Mouse (Mus musculus) ES-Bruce4 (cell line): ENCODE measurements around the gene Synm. TPM values are rescaled to one million over a fixed set of nuclear protein-coding genes. Genes with fewer than 3 reads are reported as not detected.

Experiments used
- H3K27ac ChIP-seq: 2 replicates; pipeline ENCODE4 v1.5.1; 2012; ENCODE audit warnings: low read length, inconsistent platforms; ENCODE audit not compliant: insufficient read depth
- H3K27me3 ChIP-seq: 2 replicates; pipeline ENCODE4 v1.6.1; 2012; ENCODE audit warnings: mild to moderate bottlenecking, low read length, inconsistent platforms; ENCODE audit not compliant: control insufficient read depth, poor library complexity, insufficient read depth, severe bottlenecking
- H3K36me3 ChIP-seq: 2 replicates; pipeline ENCODE4 v1.6.1; 2012; ENCODE audit warnings: inconsistent platforms, mild to moderate bottlenecking, low read length, moderate library complexity; ENCODE audit not compliant: control insufficient read depth, poor library complexity, insufficient read depth, severe bottlenecking
- H3K4me1 ChIP-seq: one replicate; pipeline ENCODE4 v1.8.1; 2011; ENCODE audit warnings: low read length; ENCODE audit not compliant: control insufficient read depth, insufficient read depth
- H3K4me3 ChIP-seq: 2 replicates; pipeline ENCODE4 v1.5.1; 2011; ENCODE audit warnings: low read depth, mild to moderate bottlenecking, low read length
- H3K9ac ChIP-seq: 2 replicates; pipeline ENCODE4 v1.6.1; 2012; ENCODE audit warnings: low read depth, mild to moderate bottlenecking, inconsistent platforms; ENCODE audit not compliant: poor library complexity, severe bottlenecking
- H3K9me3 ChIP-seq: replicated peaks from 2 replicates; pipeline ENCODE4 v1.6.1; 2012; ENCODE audit warnings: mild to moderate bottlenecking, low read length, inconsistent platforms; ENCODE audit not compliant: control insufficient read depth, poor library complexity, insufficient read depth, severe bottlenecking
- CTCF ChIP-seq: IDR thresholded peaks from one replicate; pipeline ENCODE4 v1.8.1; 2011; ENCODE audit warnings: low read depth, low read length
- EP300 ChIP-seq: IDR thresholded peaks from 2 replicates; pipeline ENCODE4 v1.6.1; 2011; ENCODE audit warnings: low read depth, low read length; ENCODE audit not compliant: insufficient read depth
- POLR2A ChIP-seq: IDR thresholded peaks from one replicate; pipeline ENCODE4 v1.8.1; 2011; ENCODE audit warnings: low read length; ENCODE audit not compliant: insufficient read depth
- polyA plus RNA-seq: library from polyadenylated mRNA; stranded (reverse); fragments of >200 nt; gene quantifications from 2 replicates; pipeline ENCODE4 v1.2.4, GENCODE M21; 2011; ENCODE audit warnings: low read depth; ENCODE audit not compliant: missing spikeins, insufficient read depth, insufficient read length

Synm gene
- polyA plus RNA-seq, 1 experiment = 5.3 TPM

DNA sequence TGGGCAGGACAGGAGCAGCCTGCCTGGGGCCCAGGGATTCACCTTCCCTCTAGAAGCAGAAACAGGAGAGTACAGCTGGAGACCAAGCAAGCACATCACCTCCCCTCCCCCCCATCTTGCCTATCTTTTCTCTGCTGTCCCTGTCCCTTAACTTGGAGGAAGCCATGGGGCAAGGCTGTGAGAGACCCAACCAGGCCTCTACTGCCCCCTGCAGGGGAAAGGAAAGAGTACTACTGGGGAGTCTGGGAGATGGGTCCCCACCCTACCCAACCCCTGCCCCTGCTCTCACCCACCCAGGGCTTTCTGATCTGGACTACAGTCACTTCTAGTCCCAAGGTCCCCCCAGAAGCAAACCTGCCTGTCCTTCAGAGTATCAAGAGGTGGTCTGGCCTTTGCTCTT is 58.7 kb downstream of the Synm start:
- Histone ChIP-seq H3K4me1 (no peaks in the 10 kb centered on the region), H3K27me3 (no peaks in the 10 kb centered on the region), H3K27ac (no peak overlapping the region), H3K9ac (no peak overlapping the region), H3K4me3 (no peak overlapping the region), H3K36me3 (no peaks in the 10 kb centered on the region), H3K9me3 (no peaks in the 10 kb centered on the region)
- TF ChIP-seq CTCF (peak; percentile 69), EP300 (no peak), POLR2A (no peak)

DNA sequence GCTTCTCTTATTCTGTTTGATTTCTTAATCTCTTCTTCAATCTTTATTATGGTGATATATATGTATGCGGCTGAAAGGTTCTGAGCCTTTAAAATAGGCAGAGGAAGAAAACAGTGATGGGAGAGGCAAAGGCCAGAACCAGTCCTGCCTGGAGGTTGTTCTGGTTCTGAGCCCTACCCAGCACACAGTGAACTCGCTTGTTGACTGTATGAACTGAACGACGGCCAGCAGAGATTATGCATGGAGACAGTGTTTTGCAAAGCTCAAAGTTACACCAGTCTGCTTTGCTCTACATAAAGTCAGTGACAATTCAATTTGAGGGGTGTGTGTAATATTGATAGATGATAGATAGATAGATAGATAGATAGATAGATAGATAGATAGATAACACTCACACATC is 60.2 kb downstream of the Synm start:
- H3K27me3 ChIP-seq = no peaks in the 10 kb centered on the region
- no peak overlapping the region for H3K9ac ChIP-seq
- no peaks in the 10 kb centered on the region for H3K4me1 ChIP-seq
- no peaks in the 10 kb centered on the region for H3K9me3 ChIP-seq
- TF ChIP-seq CTCF (no peak), POLR2A (no peak), EP300 (no peak)
- no peak overlapping the region for H3K27ac ChIP-seq
- H3K36me3 ChIP-seq = no peaks in the 10 kb centered on the region
- H3K4me3 ChIP-seq = no peak overlapping the region

DNA sequence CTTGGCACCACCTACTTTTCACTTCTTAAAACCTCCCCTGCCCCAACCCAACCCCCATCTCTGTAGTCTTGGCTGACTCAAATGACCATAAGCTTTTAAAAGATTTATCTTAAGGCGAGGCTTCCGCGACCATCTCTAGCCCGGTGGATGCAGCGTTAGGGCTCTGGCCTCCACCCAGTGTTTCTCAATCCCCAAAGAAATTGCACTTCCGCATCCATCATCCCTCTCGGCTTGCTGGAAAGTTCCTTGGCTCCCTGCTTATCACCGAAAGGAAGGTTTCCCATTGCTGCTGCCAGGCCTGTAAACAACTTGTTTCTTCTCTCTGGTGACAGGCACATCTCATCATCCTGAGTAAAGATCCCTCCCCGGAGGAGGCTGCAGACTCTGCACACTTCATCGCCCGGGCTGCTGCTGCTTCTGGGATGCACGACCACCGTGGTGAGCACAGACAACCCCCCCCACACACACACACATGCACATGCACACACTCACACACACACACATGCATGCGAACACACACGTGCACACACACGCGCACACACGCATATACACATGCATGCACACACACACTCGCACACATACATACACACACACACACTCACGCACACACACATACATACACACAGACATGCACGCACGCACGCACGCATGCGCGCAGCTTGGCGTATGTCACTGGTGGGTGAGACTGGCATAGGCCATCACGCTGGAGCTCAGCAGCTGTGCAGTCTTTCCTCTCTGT is 61.5 kb downstream of the Synm start:
- Histone ChIP-seq H3K27me3 (no peaks in the 10 kb centered on the region), H3K4me3 (no peak overlapping the region), H3K36me3 (no peaks in the 10 kb centered on the region), H3K27ac (no peak overlapping the region), H3K9me3 (no peaks in the 10 kb centered on the region), H3K9ac (no peak overlapping the region), H3K4me1 (no peaks in the 10 kb centered on the region)
- TF ChIP-seq CTCF (no peak), POLR2A (no peak)

DNA sequence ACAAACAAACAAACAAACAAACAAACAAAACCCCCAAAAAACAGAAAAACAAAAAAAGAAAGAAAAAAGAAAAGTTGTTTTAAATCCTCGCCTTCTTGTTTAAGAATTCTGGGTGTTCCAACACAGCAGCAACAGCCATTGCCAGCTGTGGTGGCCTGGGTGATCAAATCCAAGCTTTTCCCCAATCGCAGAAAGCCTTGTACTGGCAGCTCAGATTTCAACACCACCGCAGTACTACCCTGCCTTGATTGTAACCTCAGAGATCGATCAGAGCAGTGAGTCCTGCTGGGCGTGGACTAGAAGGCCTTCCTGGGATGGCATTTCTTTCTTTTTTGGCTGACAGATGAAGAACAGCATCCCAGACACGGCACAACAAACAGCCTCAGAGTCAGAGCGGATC is 63.6 kb downstream of the Synm start:
- Histone ChIP-seq H3K27ac (no peak overlapping the region), H3K4me1 (no peaks in the 10 kb centered on the region), H3K27me3 (no peaks in the 10 kb centered on the region), H3K4me3 (no peak overlapping the region), H3K36me3 (no peaks in the 10 kb centered on the region), H3K9me3 (no peaks in the 10 kb centered on the region), H3K9ac (no peak overlapping the region)
- TF ChIP-seq CTCF (no peak), POLR2A (no peak), EP300 (no peak)

DNA sequence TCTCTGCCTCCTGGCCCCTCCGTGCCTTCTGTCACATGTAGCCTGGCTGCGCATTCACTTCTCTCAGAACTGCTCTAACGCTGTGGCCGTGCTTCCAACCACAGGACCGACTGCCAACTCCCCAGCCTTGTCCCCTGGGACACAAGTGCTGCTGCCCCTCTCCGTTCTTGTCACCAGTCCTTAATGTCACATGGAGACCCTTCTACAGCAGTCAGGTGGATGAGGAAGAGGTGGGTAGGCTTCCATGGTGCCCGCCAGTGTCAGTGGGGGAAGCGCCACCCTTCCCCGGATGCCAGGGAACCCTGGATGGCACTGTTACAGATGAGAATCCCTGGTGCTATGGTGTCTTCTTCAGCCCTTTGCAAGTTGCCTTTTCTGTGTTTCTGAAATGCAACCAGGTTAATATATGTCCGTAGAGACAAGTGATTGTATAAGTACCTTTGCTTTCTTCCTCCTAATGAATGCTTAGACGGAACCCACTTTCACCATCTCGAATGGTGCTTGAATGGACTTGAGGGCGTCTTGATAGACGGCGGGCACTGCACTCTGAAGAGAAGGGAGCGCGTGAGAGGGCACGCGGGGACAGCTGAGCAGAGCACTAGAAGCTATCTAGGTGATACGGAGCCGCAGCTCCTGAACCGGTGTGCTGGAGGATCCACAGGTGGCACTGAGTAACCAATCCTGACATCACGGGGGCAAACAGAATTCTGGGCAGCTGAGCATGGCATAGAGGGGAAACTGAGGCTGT is 66.6 kb downstream of the Synm start:
- H3K27me3 ChIP-seq = no peaks in the 10 kb centered on the region
- H3K4me3 ChIP-seq = no peak overlapping the region
- no peaks in the 10 kb centered on the region for H3K9me3 ChIP-seq
- H3K36me3 ChIP-seq = 0 out of 2 replicates have a peak, but pooled peaks cover 2% of the 10 kb centered on the region
- no peak for TF ChIP-seq POLR2A
- no peak for TF ChIP-seq EP300
- no peak for TF ChIP-seq CTCF
- H3K4me1 ChIP-seq = no peaks in the 10 kb centered on the region
- H3K27ac ChIP-seq = no peak overlapping the region
- H3K9ac ChIP-seq = no peak overlapping the region

DNA sequence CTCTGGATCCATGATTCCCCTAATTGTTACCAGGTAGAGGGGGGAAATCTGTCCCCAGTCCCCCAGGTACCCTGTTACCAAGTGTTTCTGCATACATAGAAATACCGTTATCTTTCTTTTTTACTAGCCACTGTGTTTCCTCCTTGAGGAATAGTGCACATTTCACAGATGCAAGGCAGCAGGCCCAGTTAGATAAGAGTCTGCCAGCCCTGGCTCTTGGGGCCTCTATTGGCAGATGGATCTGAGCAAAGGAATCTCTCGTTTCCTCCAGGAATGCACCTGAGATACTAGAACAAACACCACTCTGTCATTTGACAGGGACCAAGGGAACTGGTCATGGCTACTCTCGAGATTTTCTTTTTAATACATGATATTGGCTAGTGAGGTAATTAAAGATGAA is 67.4 kb downstream of the Synm start:
- H3K36me3 ChIP-seq = 0 out of 2 replicates have a peak, but pooled peaks cover 2% of the 10 kb centered on the region
- no peaks in the 10 kb centered on the region for H3K27me3 ChIP-seq
- no peaks in the 10 kb centered on the region for H3K4me1 ChIP-seq
- TF ChIP-seq POLR2A = no peak
- no peaks in the 10 kb centered on the region for H3K9me3 ChIP-seq
- no peak overlapping the region for H3K27ac ChIP-seq
- H3K4me3 ChIP-seq = no peak overlapping the region
- H3K9ac ChIP-seq = no peak overlapping the region
